Mouse (Mus musculus) retina, embryonic 14.5 days (tissue): Measurements from ENCODE around the gene Rimkla.
A peak's percentile ranks its signal among the peaks of the same experiment; 100 is the strongest.
"Not testable (repeated sequence)": the region's sequence is repeated elsewhere in the genome, so short reads cannot be mapped to it uniquely, and the experiment has no call there.

Experiments
- DNase-seq: peaks from one replicate; pipeline ENCODE4 v3.0.0-alpha.2; 2015; ENCODE audit warnings: low spot score

The Rimkla gene

DNA sequence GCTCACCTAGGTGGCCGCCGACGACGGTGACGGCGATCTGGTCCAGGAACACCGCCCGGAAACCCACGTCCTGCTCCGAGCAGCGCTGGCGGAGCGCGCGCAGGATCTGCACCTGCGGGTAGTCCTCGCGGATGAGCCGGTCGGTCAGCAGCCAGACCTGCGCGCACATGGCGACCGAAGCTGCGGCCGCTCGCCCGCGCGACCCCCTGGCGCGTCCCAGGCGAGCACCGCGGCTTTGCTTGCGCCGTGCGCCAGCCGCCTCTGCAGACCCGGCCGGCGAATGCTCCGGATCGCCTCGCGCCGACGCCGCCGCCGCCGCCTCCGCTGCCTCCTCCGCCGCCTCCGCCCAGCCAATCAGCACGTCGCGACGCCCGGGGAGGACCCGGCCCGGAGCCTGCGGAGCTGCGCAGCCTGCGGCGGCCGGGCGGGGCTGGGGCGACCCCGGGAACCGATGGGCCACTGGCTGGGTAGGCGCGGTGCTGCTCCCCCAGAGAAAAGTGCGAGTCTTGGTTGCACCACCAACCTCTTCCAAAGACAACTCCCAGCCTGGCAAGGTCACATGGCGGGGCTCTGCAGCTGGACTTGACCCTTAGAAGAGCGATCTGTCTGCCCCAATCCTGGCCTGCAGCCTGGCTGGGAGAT, at the start of gene Rimkla:
Gene Rimkla (minus strand): TSS at position 338 of the 642 bp plus-strand sequence.
- peak; percentile 75 for DNase-seq

GRCm38 (mm10) chr4:119540533-119540890, 48.1 kb upstream of the Rimkla start:
- peak; percentile 21 for DNase-seq

- DNase-seq: peak; percentile 68
Observed at GRCm38 (mm10) chr4:119539836-119540532, 47.6 kb upstream of the Rimkla start.

DNA sequence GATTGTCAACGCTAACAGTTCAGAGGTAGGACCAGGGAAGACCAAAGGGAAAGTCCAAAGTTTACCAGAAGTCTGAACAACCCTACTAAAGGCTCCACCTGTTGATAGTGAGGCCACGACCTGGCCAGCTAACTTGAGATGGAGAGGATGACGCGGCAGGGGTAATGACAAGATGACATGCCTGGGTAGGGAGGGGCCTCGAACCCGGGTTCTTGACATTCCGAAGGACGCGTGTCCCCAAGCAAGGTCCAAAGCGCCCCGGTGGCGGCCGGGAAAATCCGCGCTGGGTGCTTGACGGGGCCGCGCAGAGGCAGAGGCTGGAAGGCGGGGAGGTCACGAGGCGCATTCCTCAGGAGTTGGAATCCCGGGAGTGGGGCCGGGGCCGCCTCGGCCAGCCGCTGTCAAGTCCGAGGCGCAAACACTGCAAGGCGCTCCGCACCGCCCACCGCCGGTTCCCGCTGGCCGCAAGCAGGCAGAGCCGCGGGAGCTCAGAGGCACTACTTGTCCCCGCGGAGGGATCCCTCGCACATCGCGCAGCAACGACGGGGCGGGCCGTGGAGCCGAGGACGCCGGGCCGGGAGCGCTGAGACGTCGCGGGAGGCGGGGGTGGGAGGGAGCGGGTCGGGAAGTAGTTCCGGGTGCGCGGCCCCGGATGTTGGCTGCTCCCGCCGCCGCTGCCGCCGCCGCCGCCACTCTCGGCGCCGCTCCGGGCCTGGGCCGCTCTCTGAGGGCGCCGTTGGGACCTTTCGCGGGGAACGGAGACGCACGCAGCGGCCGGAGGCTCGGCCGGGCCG, 46.8 kb upstream of the Rimkla start, which contains the start of gene Frg2f1:
Gene Frg2f1 (minus strand): TSS at position 499 of the 794 bp plus-strand sequence.
- peak; percentile 94 for DNase-seq

DNA sequence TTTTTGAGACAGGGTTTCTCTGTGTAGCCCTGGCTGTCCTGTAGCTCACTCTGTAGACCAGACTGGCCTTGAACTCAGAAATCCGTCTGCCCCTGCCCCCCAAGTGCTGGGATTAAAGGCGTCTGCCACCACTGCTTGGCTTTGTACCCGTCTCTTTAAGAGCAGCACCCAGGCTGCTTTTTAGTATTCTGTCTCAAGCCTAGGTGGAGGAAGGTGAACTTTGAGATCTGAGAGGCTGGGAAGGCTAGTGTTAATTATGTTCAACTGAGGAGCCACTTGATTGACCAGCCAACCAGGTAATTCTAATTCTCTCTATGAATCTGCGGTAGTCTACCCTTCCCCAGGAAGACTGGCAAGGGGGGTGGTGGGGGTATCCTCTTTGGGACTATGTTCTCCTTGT, 45.0 kb upstream of the Rimkla start:
- DNase-seq: no peak

- not testable (repeated sequence) for DNase-seq
Observed at GRCm38 (mm10) chr4:119536615-119537014, 44.2 kb upstream of the Rimkla start, which contains the start of gene Foxj3. Foxj3 (plus strand) TSS chr4:119537004.

- no peak for DNase-seq
Observed at GRCm38 (mm10) chr4:119535103-119535502, 42.7 kb upstream of the Rimkla start.

GRCm38 (mm10) chr4:119531813-119532212, 39.4 kb upstream of the Rimkla start:
- peak; percentile 17 for DNase-seq

DNA sequence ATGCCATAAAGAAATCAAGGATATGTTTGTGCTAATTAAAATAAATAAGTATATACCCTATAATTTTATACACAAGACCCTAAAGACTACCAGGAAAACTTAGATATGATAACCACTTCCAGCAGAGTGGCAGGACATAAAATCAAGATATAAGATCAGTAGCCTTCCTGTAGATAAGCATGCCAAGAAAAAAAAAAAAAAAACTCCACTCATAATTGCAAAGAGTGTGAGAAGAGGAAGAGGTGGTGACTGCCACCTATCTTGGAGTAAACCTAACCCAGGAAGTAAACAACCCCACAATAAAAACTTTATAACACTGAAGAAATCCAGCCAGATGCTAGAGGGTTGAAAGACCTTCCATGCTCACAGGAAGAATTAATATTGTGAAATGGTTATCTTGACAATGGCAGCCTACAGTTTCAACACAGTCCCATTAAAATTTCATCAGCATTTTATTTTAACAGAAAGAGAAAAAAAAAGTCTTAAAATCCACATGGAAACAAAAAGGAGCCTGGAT, 34.0 kb upstream of the Rimkla start:
- no peak for DNase-seq

DNA sequence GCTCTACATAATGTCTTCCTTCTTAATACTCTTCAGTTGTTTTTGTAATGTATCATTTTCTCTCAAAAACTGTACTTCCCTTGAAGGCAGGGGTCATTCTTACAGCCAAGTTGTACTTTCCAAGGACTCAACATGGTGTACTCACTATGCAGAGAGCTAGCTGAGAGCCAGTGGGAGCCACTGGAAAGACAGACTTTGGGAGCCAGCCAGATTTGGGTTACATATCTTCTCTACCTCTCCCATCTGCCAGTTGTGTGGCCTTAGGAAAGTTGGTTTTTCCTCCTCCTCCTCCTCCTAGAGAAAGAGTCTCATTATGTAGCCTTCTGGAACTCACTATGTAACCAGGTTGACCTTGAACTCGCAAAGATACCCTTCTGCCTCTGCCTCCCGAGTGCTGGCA, 32.0 kb upstream of the Rimkla start:
- no peak for DNase-seq

DNA sequence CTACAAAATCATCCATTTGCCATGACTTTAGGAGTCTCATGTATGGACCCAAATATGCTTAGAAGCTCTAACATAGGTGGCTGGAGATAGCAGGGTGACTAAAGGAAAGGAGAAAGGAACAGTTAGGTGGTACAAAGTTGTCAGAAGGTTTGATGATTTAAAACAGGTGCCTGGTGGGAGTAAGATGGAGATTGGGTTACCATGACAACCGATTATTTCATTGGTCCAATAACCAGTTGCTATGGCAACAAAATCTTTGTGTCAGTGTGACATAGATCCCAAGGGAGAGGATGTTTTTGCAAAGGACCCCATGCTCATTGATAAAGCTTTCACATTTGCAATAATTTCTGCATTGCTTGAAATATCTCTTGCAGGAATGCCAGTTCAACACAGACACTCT, 31.6 kb upstream of the Rimkla start:
- peak; percentile 60 for DNase-seq

DNA sequence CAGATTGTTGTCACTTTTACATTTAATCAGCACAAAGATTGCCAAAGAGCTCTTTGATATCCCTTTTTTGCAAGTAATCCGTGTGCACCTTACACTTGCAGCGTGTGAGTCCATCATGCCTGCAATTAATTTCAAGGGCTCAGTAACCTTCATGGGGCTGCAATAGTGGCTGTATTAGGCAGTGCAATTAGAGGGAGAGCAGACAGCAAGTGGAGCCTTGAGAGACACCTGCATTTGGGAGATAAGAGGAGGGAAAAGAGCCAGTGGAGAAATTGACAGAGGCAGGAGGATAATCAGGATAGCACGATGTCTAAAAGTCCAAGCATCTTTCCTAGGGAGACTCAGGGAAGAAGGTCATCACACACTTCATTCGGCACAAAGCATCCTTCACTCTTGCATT, 31.1 kb upstream of the Rimkla start:
- DNase-seq: no peak

DNA sequence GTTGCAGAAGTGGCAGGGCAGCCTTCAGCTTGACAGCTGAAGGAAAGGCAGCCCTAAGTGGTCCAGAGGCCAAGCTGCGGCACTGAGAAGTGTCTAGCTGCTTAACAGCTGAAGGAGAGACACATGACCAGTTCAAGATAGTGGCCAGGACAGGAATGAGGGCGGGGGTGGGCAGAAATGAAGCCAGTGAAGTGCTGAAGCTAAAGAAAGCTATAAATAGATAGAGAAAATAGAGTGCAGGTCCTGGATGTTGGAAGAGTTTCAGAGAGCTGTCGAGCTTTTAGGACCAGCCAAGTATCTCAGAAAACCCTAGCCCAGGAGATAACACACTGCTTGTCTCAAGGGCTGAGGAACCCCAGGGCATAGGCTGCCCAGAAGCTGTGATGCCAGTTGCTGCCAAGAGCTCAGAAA, 20.3 kb upstream of the Rimkla start:
- no peak for DNase-seq

- no peak for DNase-seq
Observed at GRCm38 (mm10) chr4:119511591-119511990, 19.2 kb upstream of the Rimkla start.

DNA sequence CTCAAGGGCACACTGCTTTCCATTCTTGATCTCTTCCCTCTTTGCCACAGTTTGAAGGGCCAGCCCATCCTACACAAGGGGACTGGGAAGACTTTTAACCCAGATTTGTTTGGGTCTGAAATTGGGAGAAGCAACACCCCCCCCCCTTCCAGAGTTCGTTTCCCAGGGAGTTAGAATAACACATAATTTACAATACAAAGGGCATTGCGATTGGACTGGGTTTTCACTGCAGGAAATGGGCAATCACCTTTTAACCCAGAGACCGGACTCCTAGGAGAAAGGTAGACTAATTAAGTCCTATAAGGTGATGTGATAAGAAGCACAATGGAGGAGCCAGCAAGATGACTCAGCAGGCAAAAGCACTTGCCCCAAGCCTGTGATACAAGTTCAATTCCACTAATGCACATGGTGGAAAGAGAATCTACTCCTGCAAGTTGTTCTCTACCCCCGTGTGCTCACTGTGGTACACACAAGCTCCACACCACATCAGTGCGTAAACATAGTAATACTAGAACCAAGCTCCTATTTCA, 6.0 kb upstream of the Rimkla start:
- DNase-seq: no peak

- DNase-seq: no peak
Observed at GRCm38 (mm10) chr4:119492933-119493327, 502 bp upstream of the Rimkla start.

GRCm38 (mm10) chr4:119490806-119491205, 1.6 kb downstream of the Rimkla start:
- peak; percentile 53 for DNase-seq

DNA sequence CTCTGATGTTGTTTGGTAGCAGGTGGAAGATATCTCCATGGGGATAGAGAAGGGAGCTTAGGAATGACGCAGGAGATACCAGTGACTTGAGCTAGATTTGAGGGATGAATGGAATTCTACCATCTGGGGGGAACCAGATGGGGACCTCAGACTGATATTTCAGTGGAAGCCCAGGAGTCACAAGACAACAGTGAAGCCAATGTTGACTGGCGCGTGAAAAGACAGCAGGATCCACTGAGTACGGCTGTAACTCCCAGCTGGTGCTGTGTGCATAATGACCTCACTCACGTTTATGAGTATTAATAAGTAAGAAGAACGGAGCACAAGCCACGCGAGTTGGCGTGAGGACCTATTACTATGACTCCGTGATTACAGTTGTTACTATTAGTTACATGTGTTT, 2.8 kb downstream of the Rimkla start:
- peak; percentile 20 for DNase-seq

DNA sequence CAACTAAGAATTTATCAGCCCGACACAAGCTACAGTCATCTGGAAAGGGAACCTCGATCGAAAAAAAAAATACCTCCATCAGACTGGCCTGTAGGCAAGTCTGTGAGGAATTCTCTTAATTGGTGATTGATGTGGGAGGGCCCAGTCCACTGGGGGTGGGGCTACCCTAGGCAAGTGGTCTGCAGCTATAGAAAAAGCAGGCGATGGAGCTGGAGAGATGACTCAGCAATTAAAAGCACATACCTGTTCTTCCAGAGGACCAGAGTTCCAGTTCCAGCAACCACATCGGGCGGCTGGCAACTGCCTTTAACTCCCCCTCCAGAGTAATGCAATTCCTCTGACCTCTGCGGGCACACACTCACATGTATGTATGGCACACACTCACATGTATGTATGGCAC, 7.5 kb downstream of the Rimkla start:
- DNase-seq: no peak

GRCm38 (mm10) chr4:119483051-119483450, 9.4 kb downstream of the Rimkla start:
- DNase-seq: no peak

DNA sequence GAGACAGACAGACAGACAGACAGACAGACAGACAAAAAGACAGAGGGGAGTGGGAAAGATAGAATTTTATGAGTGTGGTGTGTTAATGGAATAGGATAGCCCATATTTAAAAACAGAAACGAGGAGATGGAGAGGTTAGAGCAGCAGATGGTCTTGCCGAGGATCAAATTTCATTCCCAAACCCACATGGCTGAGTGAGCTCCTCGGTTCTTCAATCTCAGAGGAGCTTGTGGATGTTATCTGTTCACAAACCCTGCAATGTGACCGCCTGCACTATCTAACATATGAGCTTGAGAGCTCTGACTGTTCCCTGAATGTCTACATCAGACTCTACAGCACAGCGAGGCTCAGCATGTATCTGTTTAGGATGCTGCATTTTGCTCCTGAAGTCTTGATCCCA, 19.3 kb downstream of the Rimkla start:
- DNase-seq: no peak

GRCm38 (mm10) chr4:119472545-119472944, 19.9 kb downstream of the Rimkla start:
- no peak for DNase-seq
